ENCODE assay signal across 11 mouse cellular contexts in the genomic region with DNA sequence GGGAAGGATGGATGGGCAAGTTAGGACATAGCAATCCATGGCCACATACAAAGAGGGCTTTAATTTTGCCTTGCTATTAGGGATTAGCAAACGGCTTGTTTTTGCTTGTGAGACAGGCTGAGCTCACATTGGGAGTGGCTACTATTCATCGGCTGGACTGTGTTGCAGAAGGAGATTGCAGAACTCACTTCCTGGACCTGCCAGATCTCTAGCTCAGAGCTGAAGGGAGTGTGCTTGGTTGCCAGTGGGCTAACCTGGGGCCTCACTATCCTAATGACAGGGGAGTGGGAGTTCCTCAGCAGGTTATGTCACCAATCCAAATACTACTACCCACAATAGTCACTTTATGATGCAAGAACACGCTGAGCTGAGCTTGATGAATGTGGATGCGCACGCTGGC.
"Had no signal": no experiment of that assay in that cellular context is flagged by ENCODE, and none has a peak within 500 bp of the region (broad histone marks: within the 10 kb centered on the region; RNA-seq: fewer than 3 reads in every experiment).

No protein-coding gene starts in this region.

- H3K9me3 ChIP-seq: limb, embryonic 13.5 days; midbrain, embryonic 13.5 days; neural tube, embryonic 15.5 days had no signal

- H3K4me2 ChIP-seq: limb, embryonic 13.5 days; midbrain, embryonic 13.5 days; neural tube, embryonic 15.5 days had no signal

- ATAC-seq: midbrain, embryonic 13.5 days had no signal

- H3K4me1 ChIP-seq: neural tube, embryonic 15.5 days had no signal

- H3K4me3 ChIP-seq: limb, embryonic 13.5 days; midbrain, embryonic 13.5 days; myocyte; neural tube, embryonic 15.5 days had no signal

- H3K27me3 ChIP-seq: limb, embryonic 13.5 days; midbrain, embryonic 13.5 days; neural tube, embryonic 15.5 days had no signal

- H3K27ac ChIP-seq: limb, embryonic 13.5 days; liver, embryonic 14.5 days; midbrain, embryonic 13.5 days; neural tube, embryonic 15.5 days had no signal

- H3K9ac ChIP-seq: limb, embryonic 13.5 days; liver, embryonic 14.5 days; midbrain, embryonic 13.5 days; neural tube, embryonic 15.5 days had no signal

- DNase-seq: left cerebral cortex, postnatal 4 days; lung, adult 18-20 months; right cerebral cortex, adult 18-20 months; right cerebral cortex, postnatal 25 days; thymus, adult 2 months; thymus, postnatal 25 days had no signal
